Mouse (Mus musculus): ENCODE results near the gene Cmpk1. TPM values are rescaled to one million over a fixed set of nuclear protein-coding genes. Genes with fewer than 3 reads are reported as not detected.

Gene Cmpk1
- total and polyA plus RNA-seq, 2 experiments = 16.1 to 56.3 TPM

DNA sequence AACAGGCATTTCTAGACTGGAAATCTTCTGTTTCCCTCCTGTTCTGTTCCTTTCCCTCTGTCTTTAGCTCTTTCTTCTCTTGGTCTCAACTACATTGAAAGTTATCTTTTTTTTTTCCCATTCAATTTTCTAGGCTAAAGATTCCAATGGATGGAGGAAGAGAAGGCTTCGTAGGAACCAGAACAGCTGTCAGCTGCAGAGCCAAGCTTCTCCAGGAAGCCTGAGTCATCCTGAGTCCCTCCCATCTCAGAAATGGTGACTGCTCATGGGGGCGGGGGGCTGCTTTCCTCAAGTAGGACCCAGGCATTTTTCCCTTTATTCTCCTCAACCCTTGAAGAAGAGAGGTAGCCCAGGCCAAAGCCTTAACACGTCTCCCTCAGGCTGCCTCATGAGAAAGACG lies 71.0 kb downstream of the Cmpk1 start:
- no peak for DNase-seq (ENCODE audit: extremely low read depth, low read depth, low spot score)
- no peak overlapping the region for H3K9ac ChIP-seq (ENCODE audit: low read depth, low read length)
- H3K36me3 ChIP-seq (ENCODE audit: control insufficient read depth, insufficient read depth, low read length) = no peaks in the 10 kb centered on the region
- no peaks in the 10 kb centered on the region for H3K4me1 ChIP-seq (ENCODE audit: control insufficient read depth, insufficient read depth, low read length)
- no peaks in the 10 kb centered on the region for H3K79me2 ChIP-seq (ENCODE audit: control insufficient read depth, insufficient read depth, low read length)
- no peak for TF ChIP-seq CTCF (IDR thresholded peaks at IDR 0.05; ENCODE audit: low read depth, low read length)
- no peak for TF ChIP-seq POLR2A (IDR thresholded peaks at IDR 0.05; ENCODE audit: extremely low read depth, insufficient read depth, low read length)
- H3K27me3 ChIP-seq (ENCODE audit: control insufficient read depth, insufficient read depth, low read length) = no peaks in the 10 kb centered on the region
- H3K27ac ChIP-seq (replicated peaks; ENCODE audit: insufficient read depth, low read depth, low read length) = no peak overlapping the region
- 49% methylated on average over 4 of the region's 4 CpGs for WGBS
- no peak overlapping the region for H3K4me3 ChIP-seq (ENCODE audit: insufficient read depth, low read depth, low read length)

DNA sequence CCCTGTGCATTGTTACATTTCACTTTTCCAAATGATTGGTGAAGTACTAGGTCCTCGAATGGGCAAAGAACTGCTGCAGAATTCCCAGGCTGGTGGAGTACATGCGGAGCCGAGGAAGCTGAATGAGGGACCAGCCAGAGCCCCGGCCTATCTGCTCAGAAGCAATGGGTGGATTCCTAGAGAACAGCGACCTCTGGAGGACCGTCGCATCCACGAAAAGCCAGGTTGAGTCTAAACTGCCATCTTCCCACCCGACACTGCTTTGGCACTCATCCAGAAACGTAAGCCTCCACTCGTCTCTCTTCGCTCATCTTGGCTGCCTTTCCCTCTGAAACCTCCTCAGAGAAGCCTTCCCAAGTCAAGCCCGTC lies 73.5 kb downstream of the Cmpk1 start:
- WGBS = 16% methylated on average over 13 of the region's 13 CpGs
- DNase-seq (ENCODE audit: extremely low read depth, low read depth, low spot score) = peak; percentile 18

DNA sequence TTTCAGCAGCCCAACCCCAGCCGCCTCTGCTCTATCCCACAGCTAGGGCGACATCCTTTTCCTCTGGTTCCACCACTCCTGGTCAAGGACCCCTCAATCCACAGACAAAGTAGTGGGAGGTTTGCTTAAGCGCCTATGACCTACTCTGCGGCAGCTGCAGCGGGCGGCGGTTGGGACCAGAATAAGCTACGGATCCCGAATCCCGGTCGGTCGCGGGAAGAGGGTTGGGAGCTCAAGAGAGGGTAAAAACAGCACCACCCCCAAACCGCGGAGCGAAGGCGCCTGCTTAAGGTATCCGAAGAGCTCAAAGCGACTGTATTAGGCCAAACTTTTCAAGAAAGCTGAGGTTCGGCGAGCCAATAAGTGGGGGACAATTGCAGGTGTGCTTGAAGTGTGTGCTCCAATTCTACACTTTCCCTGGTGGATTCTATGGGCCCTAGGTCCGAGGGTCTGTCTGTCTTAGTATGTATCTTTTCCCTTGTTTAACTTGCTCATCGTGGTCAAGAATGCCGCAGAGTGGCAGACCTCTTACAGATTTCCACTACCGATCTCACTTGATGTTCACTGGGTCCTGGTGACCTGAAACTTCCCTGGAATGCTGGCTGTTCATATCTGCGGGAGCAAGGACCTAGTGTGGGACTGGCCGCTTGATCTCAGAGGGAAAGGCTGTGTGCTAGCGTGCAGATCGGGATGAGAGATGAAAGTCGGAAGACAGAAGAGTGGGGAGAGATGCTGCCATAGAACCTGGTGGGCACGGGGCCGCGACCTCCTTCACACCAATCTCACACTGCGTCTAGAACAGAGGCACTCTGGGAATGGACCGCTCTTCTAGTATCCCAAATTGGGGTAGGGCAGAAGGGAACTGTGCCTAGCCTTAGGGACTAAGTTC lies 74.1 kb downstream of the Cmpk1 start:
- 19% methylated on average over 35 of the region's 35 CpGs for WGBS
- Histone ChIP-seq H3K4me1 (ENCODE audit: control insufficient read depth, insufficient read depth, low read length) (no peaks in the 10 kb centered on the region), H3K36me3 (ENCODE audit: control insufficient read depth, insufficient read depth, low read length) (no peaks in the 10 kb centered on the region), H3K9ac (ENCODE audit: low read depth, low read length) (no peak overlapping the region), H3K27me3 (ENCODE audit: control insufficient read depth, insufficient read depth, low read length) (peaks cover 7% of the 10 kb centered on the region), H3K4me3 (ENCODE audit: insufficient read depth, low read depth, low read length) (no peak overlapping the region), H3K79me2 (ENCODE audit: control insufficient read depth, insufficient read depth, low read length) (no peaks in the 10 kb centered on the region), H3K27ac (replicated peaks; ENCODE audit: insufficient read depth, low read depth, low read length) (no peak overlapping the region)
- DNase-seq (ENCODE audit: extremely low read depth, low read depth, low spot score) = no peak
- TF ChIP-seq POLR2A (IDR thresholded peaks at IDR 0.05; ENCODE audit: extremely low read depth, insufficient read depth, low read length) (no peak), CTCF (IDR thresholded peaks at IDR 0.05; ENCODE audit: low read depth, low read length) (no peak)

More for the DNA sequence above, 73.5 kb downstream of the Cmpk1 start:
- Histone ChIP-seq H3K36me3 (ENCODE audit: control insufficient read depth, insufficient read depth, low read length) (no peaks in the 10 kb centered on the region), H3K4me1 (ENCODE audit: control insufficient read depth, insufficient read depth, low read length) (no peaks in the 10 kb centered on the region), H3K27ac (replicated peaks; ENCODE audit: insufficient read depth, low read depth, low read length) (no peak overlapping the region), H3K79me2 (ENCODE audit: control insufficient read depth, insufficient read depth, low read length) (no peaks in the 10 kb centered on the region), H3K4me3 (ENCODE audit: insufficient read depth, low read depth, low read length) (no peak overlapping the region), H3K9ac (ENCODE audit: low read depth, low read length) (no peak overlapping the region), H3K27me3 (ENCODE audit: control insufficient read depth, insufficient read depth, low read length) (peaks cover under 1% of the 10 kb centered on the region; the same call in 1 of the 2 replicates)
- TF ChIP-seq CTCF (IDR thresholded peaks at IDR 0.05; ENCODE audit: low read depth, low read length) (peak; percentile 67), POLR2A (IDR thresholded peaks at IDR 0.05; ENCODE audit: extremely low read depth, insufficient read depth, low read length) (no peak)

DNA sequence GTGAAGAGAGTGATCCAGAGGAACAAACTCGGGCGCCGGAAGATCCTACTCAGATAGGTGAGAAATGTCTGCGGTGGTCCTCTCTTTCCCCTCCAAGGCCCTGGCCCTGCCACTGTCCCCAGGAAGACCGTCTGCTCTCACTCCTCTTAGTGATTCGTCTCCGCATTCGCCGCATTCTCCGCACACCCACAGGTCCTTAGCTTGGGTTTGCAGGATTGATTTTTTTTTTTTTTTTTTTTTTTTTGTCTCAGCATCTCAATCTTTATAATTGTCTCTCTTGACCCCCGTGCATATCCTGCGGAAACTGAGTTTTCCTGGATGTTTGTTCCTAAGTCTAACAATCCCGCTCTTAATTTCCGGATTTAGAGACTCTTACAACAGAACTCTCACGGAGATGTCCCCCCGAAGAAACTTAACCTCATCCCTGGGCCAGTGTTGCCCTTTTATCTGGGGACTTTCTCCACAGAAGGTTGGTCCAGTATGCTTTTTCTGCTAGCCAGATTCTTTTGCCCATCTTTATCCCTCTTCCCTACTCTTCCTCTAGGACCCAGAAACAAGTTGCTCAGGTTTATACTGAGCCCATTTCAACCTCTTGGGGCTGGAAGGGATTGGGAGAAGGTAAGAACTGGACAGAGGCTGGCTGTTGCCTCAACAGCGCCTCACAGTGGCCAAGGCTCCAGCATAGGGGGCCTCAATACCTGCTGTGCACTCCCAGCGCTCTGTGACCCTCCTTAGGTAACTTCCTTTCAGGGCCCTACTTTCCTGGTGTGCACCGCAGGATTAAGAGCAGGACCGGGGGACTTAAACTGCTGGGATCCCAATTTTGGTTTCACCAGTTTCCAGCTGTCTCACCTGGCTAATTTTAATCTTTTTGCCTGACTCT lies 77.2 kb downstream of the Cmpk1 start:
- Histone ChIP-seq H3K79me2 (ENCODE audit: control insufficient read depth, insufficient read depth, low read length) (no peaks in the 10 kb centered on the region), H3K36me3 (ENCODE audit: control insufficient read depth, insufficient read depth, low read length) (no peaks in the 10 kb centered on the region), H3K4me3 (ENCODE audit: insufficient read depth, low read depth, low read length) (peak overlapping the region; percentile 64), H3K27ac (replicated peaks; ENCODE audit: insufficient read depth, low read depth, low read length) (no peak overlapping the region), H3K4me1 (ENCODE audit: control insufficient read depth, insufficient read depth, low read length) (no peaks in the 10 kb centered on the region), H3K9ac (ENCODE audit: low read depth, low read length) (0 out of 2 replicates have a peak overlapping the region, but pooled peaks have one; percentile 38), H3K27me3 (ENCODE audit: control insufficient read depth, insufficient read depth, low read length) (peaks cover 21% of the 10 kb centered on the region)
- TF ChIP-seq POLR2A (IDR thresholded peaks at IDR 0.05; ENCODE audit: extremely low read depth, insufficient read depth, low read length) (no peak), CTCF (IDR thresholded peaks at IDR 0.05; ENCODE audit: low read depth, low read length) (peak; percentile 72)
- no peak for DNase-seq (ENCODE audit: extremely low read depth, low read depth, low spot score)
- 9% methylated on average over 20 of the region's 20 CpGs for WGBS

Other genes with a start within 250 kb of the Cmpk1 start
- not detected in 2 replicates for gene Gm12830, start 165.5 kb downstream of the Cmpk1 start, total RNA-seq (2014; rRNA removed)
- not detected in 2 replicates for gene Gm12830, start 165.5 kb downstream of the Cmpk1 start, polyA plus RNA-seq (2012; rRNA removed)
- gene Foxd2, start 78.4 kb downstream of the Cmpk1 start, total RNA-seq (2014; rRNA removed) = 0.07 and 0.09 TPM in 2 replicates
- gene Foxd2, start 78.4 kb downstream of the Cmpk1 start, polyA plus RNA-seq (2012; rRNA removed) = 0.02 TPM in 1 of 2 replicates, not detected in the other
- gene Foxe3, start 61.2 kb downstream of the Cmpk1 start, total RNA-seq (2014; rRNA removed) = not detected in 2 replicates
- not detected in 2 replicates for gene Foxe3, start 61.2 kb downstream of the Cmpk1 start, polyA plus RNA-seq (2012; rRNA removed)
- 0.09 and 0.27 TPM in 2 replicates for gene Stil, start 12.9 kb upstream of the Cmpk1 start, total RNA-seq (2014; rRNA removed)
- gene Stil, start 12.9 kb upstream of the Cmpk1 start, polyA plus RNA-seq (2012; rRNA removed) = 0.02 and 0.06 TPM in 2 replicates
- gene Tal1, start 69.2 kb upstream of the Cmpk1 start, total RNA-seq (2014; rRNA removed) = 0.37 and 0.67 TPM in 2 replicates
- 0.44 and 0.50 TPM in 2 replicates for gene Tal1, start 69.2 kb upstream of the Cmpk1 start, polyA plus RNA-seq (2012; rRNA removed)
- 4.6 and 7.7 TPM in 2 replicates for gene Pdzk1ip1, start 101.5 kb upstream of the Cmpk1 start, total RNA-seq (2014; rRNA removed)
- 9.0 and 14.4 TPM in 2 replicates for gene Pdzk1ip1, start 101.5 kb upstream of the Cmpk1 start, polyA plus RNA-seq (2012; rRNA removed)
- 0.09 TPM in 1 of 2 replicates, not detected in the other for gene Cyp4x1, start 147.0 kb upstream of the Cmpk1 start, total RNA-seq (2014; rRNA removed)
- gene Cyp4x1, start 147.0 kb upstream of the Cmpk1 start, polyA plus RNA-seq (2012; rRNA removed) = not detected in 2 replicates

Measured in liver, adult 2 months (tissue).